Mouse (Mus musculus) C2C12 (cell line): ENCODE results near the gene Hsd3b7.

Experiments used
- CEBPB ChIP-seq: IDR thresholded peaks from one replicate; pipeline ENCODE4 v1.6.1; 2011; ENCODE audit warnings: low read depth, mild to moderate bottlenecking, control low read depth, moderate library complexity
- CTCF ChIP-seq: IDR thresholded peaks from one replicate; pipeline ENCODE4 v1.5.1; 2011; ENCODE audit not compliant: control insufficient read depth, insufficient read depth, insufficient read length
- FOSL1 ChIP-seq: IDR thresholded peaks from one replicate; pipeline ENCODE4 v1.8.0; 2011; ENCODE audit warnings: mild to moderate bottlenecking, low read length; ENCODE audit not compliant: poor library complexity, insufficient read depth, severe bottlenecking
- MAX ChIP-seq: IDR thresholded peaks from one replicate; pipeline ENCODE4 v1.6.1; 2011; ENCODE audit warnings: mild to moderate bottlenecking, control low read depth
- MYOD1 ChIP-seq: IDR thresholded peaks from one replicate; pipeline ENCODE4 v1.6.1; 2011; ENCODE audit warnings: low read depth; ENCODE audit not compliant: control insufficient read depth, insufficient read length
- MYOG ChIP-seq: IDR thresholded peaks from one replicate; pipeline ENCODE4 v1.6.1; 2011; ENCODE audit not compliant: control insufficient read depth, insufficient read length; ENCODE audit errors: extremely low read depth
- USF1 ChIP-seq: IDR thresholded peaks from one replicate; pipeline ENCODE4 v1.6.1; 2011; ENCODE audit warnings: low read depth, mild to moderate bottlenecking, control low read depth, moderate library complexity

GRCm38 (mm10) chr7:127809846-127810245, 9.4 kb downstream of the Hsd3b7 start:
- no peak for TF ChIP-seq CTCF
- TF ChIP-seq MYOG = no peak
- no peak for TF ChIP-seq MAX
- no peak for TF ChIP-seq USF1
- no peak for TF ChIP-seq CEBPB
- TF ChIP-seq FOSL1 = no peak
- TF ChIP-seq MYOD1 = no peak
